Mouse (Mus musculus) midbrain, embryonic 15.5 days (tissue): ENCODE results near the gene Gm10642. TPM values are rescaled to one million over a fixed set of nuclear protein-coding genes. Genes with fewer than 3 reads are reported as not detected.

Source experiments
- ATAC-seq: fragments of 200-750 bp; cut with Nextera tagmentation; replicated peaks from 2 replicates; pipeline ENCODE4 v1.8.0; 2017; ENCODE audit warnings: moderate TSS enrichment
- H3K27ac ChIP-seq: fragments of 300-500 bp; sonication (generic); 2 replicates; pipeline ENCODE4 v1.5.1; 2015; ENCODE audit warnings: mild to moderate bottlenecking, inconsistent platforms
- H3K27me3 ChIP-seq: fragments of 300-500 bp; sonication (generic); replicated peaks from 2 replicates; pipeline ENCODE4 v1.6.1; 2015; ENCODE audit warnings: inconsistent platforms
- H3K36me3 ChIP-seq: fragments of 300-500 bp; sonication (generic); replicated peaks from 2 replicates; pipeline ENCODE4 v1.6.1; 2015; ENCODE audit warnings: inconsistent platforms
- H3K4me1 ChIP-seq: fragments of 300-500 bp; sonication (generic); 2 replicates; pipeline ENCODE4 v1.6.1; 2015; ENCODE audit warnings: inconsistent platforms
- H3K4me2 ChIP-seq: fragments of 300-500 bp; sonication (generic); 2 replicates; pipeline ENCODE4 v1.6.1; 2015; ENCODE audit warnings: inconsistent platforms, mild to moderate bottlenecking, moderate library complexity
- H3K4me3 ChIP-seq: fragments of 300-500 bp; sonication (generic); 2 replicates; pipeline ENCODE4 v1.5.1; 2015; ENCODE audit warnings: mild to moderate bottlenecking, inconsistent platforms
- H3K9ac ChIP-seq: fragments of 300-500 bp; sonication (generic); 2 replicates; pipeline ENCODE4 v1.6.1; 2015; ENCODE audit warnings: mild to moderate bottlenecking, inconsistent platforms
- H3K9me3 ChIP-seq: fragments of 300-500 bp; sonication (generic); 2 replicates; pipeline ENCODE4 v1.6.1; 2016; ENCODE audit warnings: inconsistent platforms
- WGBS: fragments of 180-500 bp; shearing (Covaris S2); methylation state at CpG from one replicate; pipeline ENCODE4 v1.1.7; 2015; ENCODE audit warnings: mixed read lengths; 5-methylcytosine and 5-hydroxymethylcytosine counted together
- polyA plus RNA-seq: library from polyadenylated mRNA; unstranded; fragments of >200 nt; fragmentation: Nextera tagmentation; extraction: Ambion mirVana; gene quantifications from 2 replicates; pipeline ENCODE4 v1.2.1, GENCODE M21; 2015

Gm10642 gene
- polyA plus RNA-seq, 1 experiment from 2014 or later, result 0.19 TPM

DNA sequence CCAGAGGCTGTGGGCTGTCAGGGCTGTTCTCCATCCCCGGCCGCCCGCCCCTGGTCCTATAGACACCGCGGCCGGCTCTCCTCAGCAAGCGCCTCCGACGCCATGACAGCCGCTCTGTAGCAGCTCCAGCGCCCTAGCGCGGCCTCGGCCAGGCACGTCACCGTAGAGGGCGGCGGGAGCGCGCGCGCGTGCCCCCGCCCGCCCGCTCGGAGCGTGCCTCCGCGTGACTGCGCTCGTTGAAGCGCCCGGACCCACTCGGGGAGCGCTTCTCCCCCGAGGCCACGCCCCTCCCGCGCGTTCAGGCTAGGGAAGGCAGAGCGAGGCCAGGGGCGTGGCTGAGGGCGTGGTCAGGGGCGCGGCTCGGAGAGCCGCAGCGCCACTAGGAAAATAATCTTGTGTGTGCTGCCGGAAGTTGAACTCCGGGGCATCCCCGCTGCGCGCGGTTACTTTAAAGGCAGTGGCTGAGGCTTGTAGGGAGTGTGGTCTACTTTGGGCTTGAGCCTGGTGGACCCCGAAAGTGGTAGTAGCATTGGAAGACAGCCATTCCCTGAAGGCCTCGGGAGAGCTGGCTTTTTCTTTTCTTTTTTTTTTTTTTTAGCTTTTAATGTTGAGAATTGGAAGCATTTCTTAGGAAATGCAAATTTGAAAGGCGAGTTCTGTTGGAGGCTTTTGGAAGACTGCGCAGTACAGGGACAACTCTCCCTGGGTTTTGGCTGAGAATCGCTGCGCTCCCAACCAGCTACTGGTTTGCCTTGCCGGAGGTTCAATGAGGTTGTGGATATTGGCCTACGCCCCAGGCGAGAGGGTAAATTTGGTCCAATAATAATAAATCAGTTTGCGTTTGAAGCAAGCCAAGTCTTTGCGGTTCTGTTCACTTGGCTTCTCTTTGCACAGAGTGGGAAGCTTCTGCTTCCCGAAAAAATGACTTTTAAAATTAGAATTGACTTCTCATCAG, 1.2 kb downstream of the Gm10642 start, which contains the start of gene Mindy2:
Gene Mindy2, minus strand, starts transcription at position 162 of the 955 bp plus-strand sequence.
- peak within 1 kb of the TSS; percentile 66 for H3K4me2 ChIP-seq
- H3K9me3 ChIP-seq, result no peaks in the 10 kb centered on the region
- H3K27me3 ChIP-seq, result no peaks in the 10 kb centered on the region
- peak within 1 kb of the TSS; percentile 98 for H3K27ac ChIP-seq
- H3K4me1 ChIP-seq, result peaks cover 32% of the 10 kb centered on the region
- H3K9ac ChIP-seq, result peak within 1 kb of the TSS; percentile 82
- WGBS, result 2% methylated on average over 67 of the region's 67 CpGs
- peak within 1 kb of the TSS; percentile 78 for H3K4me3 ChIP-seq
- peak; percentile 97 for ATAC-seq
- H3K36me3 ChIP-seq, result no peaks in the 10 kb centered on the region

GRCm38 (mm10) chr9:70658266-70658665, 2.2 kb downstream of the Gm10642 start:
- no peaks in the 10 kb centered on the region for H3K9me3 ChIP-seq
- no peak overlapping the region for H3K27ac ChIP-seq
- H3K27me3 ChIP-seq, result no peaks in the 10 kb centered on the region
- H3K4me2 ChIP-seq, result no peak overlapping the region
- peaks cover 24% of the 10 kb centered on the region for H3K4me1 ChIP-seq
- H3K4me3 ChIP-seq, result no peak overlapping the region
- ATAC-seq, result no peak
- H3K9ac ChIP-seq, result no peak overlapping the region
- 63% methylated on average over 2 of the region's 2 CpGs for WGBS
- no peaks in the 10 kb centered on the region for H3K36me3 ChIP-seq

DNA sequence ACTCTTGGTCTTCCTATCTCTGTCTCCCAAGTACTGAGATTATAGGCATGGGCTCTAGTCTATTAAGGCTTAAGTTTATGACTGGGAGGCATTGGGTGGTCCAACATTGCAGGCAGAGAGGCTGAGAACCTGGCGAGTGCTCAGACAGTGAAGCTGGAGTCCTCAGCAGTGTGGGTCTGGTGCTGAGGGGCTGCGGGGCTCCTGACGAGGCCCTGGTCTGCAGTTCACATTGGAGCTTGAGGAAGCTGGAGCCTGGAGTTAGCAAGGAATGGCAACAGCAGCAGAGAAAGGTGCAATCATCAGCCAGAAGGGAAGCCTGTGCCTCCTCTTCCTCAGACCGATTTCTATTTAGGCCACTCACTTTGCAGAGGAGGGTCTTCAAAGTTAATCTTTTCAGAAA, 8.8 kb downstream of the Gm10642 start:
- H3K9me3 ChIP-seq, result no peaks in the 10 kb centered on the region
- no peak overlapping the region for H3K4me2 ChIP-seq
- no peak overlapping the region for H3K4me3 ChIP-seq
- no peaks in the 10 kb centered on the region for H3K27me3 ChIP-seq
- no peaks in the 10 kb centered on the region for H3K36me3 ChIP-seq
- ATAC-seq, result no peak
- no peak overlapping the region for H3K9ac ChIP-seq
- H3K27ac ChIP-seq, result no peak overlapping the region
- no peaks in the 10 kb centered on the region for H3K4me1 ChIP-seq
- 90% methylated on average over 4 of the region's 4 CpGs for WGBS

DNA sequence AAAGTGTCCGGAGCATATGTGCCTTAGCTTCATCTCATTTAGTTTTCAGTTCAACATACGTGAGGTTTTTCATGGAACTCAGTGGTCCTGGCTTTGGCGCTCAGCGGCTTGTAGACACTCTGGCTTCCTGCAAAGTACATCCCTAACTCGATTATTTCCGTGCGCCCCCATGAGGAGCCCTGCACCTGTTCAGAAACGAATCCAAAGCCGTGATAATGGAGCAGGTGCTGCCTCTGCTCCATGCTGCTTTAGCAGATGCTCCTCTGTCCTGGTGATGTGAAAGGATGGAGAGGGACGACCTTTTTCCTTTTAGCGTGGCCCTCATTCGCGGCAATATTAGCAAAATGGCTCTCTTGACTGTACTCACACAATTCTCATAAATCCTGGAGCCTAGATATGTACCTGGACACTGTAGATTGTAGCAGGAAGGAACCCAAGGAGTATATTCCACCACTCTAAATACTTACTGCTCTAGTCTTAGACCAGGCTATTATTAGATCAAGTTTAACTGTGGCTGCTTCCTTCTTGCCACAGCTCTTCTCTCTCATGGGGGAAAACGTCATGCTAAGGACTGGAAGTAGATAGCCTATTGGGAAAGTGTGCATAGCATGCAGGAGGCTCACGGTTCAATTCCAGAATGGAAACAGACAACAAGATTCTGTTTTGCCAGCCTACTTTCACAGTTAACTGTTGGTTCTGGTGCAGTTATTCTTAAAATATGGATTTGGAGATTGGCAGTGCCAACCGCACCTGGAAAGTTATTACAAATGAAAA, 9.5 kb downstream of the Gm10642 start:
- 71% methylated on average over 16 of the region's 16 CpGs for WGBS
- Histone ChIP-seq H3K4me3 (no peak overlapping the region), H3K9ac (no peak overlapping the region), H3K36me3 (no peaks in the 10 kb centered on the region), H3K4me1 (no peaks in the 10 kb centered on the region), H3K9me3 (no peaks in the 10 kb centered on the region), H3K27me3 (no peaks in the 10 kb centered on the region), H3K4me2 (no peak overlapping the region), H3K27ac (no peak overlapping the region)
- ATAC-seq, result no peak

- no peaks in the 10 kb centered on the region for H3K36me3 ChIP-seq
- H3K9me3 ChIP-seq, result no peaks in the 10 kb centered on the region
- ATAC-seq, result no peak
- no peaks in the 10 kb centered on the region for H3K4me1 ChIP-seq
- no peak overlapping the region for H3K4me3 ChIP-seq
- 74% methylated on average over 7 of the region's 7 CpGs for WGBS
- H3K27ac ChIP-seq, result no peak overlapping the region
- no peaks in the 10 kb centered on the region for H3K27me3 ChIP-seq
- H3K9ac ChIP-seq, result no peak overlapping the region
- H3K4me2 ChIP-seq, result no peak overlapping the region
Measured at GRCm38 (mm10) chr9:70666811-70667210, 10.8 kb downstream of the Gm10642 start.

- Histone ChIP-seq H3K4me2 (no peak overlapping the region), H3K9me3 (no peaks in the 10 kb centered on the region), H3K27me3 (no peaks in the 10 kb centered on the region), H3K36me3 (no peaks in the 10 kb centered on the region), H3K27ac (no peak overlapping the region), H3K4me1 (no peaks in the 10 kb centered on the region), H3K9ac (no peak overlapping the region), H3K4me3 (no peak overlapping the region)
- no peak for ATAC-seq
Measured at GRCm38 (mm10) chr9:70668048-70668447, 12.0 kb downstream of the Gm10642 start.

DNA sequence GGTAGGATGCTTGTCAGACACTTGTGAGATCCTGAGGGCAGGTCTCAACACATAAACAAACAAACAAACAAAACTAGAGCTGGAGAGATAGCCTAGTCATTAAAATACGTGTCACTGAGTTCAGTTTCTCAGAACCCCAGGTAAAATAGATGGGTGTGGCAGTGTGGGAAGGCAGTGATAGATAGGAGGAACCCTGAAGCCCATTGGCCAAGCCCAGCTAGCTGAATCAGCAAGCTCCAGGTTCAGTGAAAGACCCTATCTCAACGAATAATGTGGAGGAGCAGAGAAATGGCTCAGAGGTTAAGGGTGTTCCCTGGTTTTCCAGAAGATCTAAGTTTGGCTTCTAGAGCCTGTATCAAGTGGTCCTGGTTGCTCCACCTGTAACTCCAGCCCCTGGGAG, 13.1 kb downstream of the Gm10642 start:
- H3K9ac ChIP-seq, result no peak overlapping the region
- no peak for ATAC-seq
- H3K27ac ChIP-seq, result no peak overlapping the region
- H3K4me1 ChIP-seq, result no peaks in the 10 kb centered on the region
- WGBS, result 69% methylated on average over 2 of the region's 2 CpGs
- H3K9me3 ChIP-seq, result no peaks in the 10 kb centered on the region
- H3K4me2 ChIP-seq, result no peak overlapping the region
- no peaks in the 10 kb centered on the region for H3K36me3 ChIP-seq
- no peak overlapping the region for H3K4me3 ChIP-seq
- H3K27me3 ChIP-seq, result no peaks in the 10 kb centered on the region

- no peak for ATAC-seq
- H3K9me3 ChIP-seq, result no peaks in the 10 kb centered on the region
- no peak overlapping the region for H3K4me3 ChIP-seq
- no peak overlapping the region for H3K27ac ChIP-seq
- no peak overlapping the region for H3K9ac ChIP-seq
- no peak overlapping the region for H3K4me2 ChIP-seq
- no peaks in the 10 kb centered on the region for H3K27me3 ChIP-seq
- H3K36me3 ChIP-seq, result no peaks in the 10 kb centered on the region
- no peaks in the 10 kb centered on the region for H3K4me1 ChIP-seq
- 88% methylated on average over 6 of the region's 6 CpGs for WGBS
Measured at GRCm38 (mm10) chr9:70670381-70670780, 14.3 kb downstream of the Gm10642 start.

DNA sequence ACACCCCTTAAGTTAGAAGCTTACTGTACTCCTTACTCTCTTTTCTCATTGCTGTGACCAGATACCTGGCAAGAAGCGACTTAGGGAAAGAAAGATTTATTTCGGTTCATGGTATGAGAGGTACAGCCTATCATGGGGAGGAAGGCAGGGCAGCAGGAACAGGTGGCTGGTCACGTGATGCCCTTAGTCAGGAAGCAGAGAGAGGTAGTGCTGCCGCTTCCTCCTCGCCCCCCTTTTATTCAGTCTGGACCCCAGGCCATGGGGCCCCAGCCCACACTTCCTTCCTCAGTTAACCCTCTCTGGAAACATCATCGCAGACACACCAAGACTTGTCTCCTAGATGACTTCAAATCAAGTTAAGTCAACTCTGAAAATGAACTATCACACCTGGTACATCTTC, 15.2 kb downstream of the Gm10642 start:
- no peaks in the 10 kb centered on the region for H3K36me3 ChIP-seq
- no peak for ATAC-seq
- no peak overlapping the region for H3K4me3 ChIP-seq
- no peak overlapping the region for H3K9ac ChIP-seq
- H3K9me3 ChIP-seq, result no peaks in the 10 kb centered on the region
- H3K4me2 ChIP-seq, result no peak overlapping the region
- WGBS, result 72% methylated on average over 6 of the region's 6 CpGs
- H3K4me1 ChIP-seq, result no peaks in the 10 kb centered on the region
- no peak overlapping the region for H3K27ac ChIP-seq
- H3K27me3 ChIP-seq, result no peaks in the 10 kb centered on the region

- WGBS, result 52% methylated on average over 10 of the region's 10 CpGs
Measured at GRCm38 (mm10) chr9:70671772-70672579, 15.9 kb downstream of the Gm10642 start.

DNA sequence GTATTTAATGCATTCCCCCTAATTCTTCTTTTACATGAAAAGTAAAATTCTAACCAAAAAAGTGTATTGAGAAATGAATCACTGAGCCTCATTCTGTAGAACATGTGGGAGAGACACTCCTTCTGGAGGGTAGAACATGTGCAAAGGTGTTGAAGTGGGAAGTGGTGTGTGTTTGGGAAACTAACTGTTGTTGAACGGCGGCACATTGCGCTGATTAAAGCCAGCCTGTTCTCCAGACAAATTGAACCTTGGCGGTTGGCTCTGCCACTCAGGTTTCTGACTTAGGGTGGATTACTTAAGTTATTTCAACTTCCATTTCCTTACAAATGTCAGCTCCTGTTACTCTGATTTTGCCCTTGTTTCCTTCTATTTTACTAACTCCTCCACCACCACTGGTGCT, 17.6 kb downstream of the Gm10642 start:
- H3K4me3 ChIP-seq, result no peak overlapping the region
- H3K27ac ChIP-seq, result no peak overlapping the region
- no peak overlapping the region for H3K4me2 ChIP-seq
- H3K9ac ChIP-seq, result no peak overlapping the region
- H3K4me1 ChIP-seq, result no peaks in the 10 kb centered on the region
- no peaks in the 10 kb centered on the region for H3K27me3 ChIP-seq
- WGBS, result 95% methylated on average over 4 of the region's 4 CpGs
- H3K9me3 ChIP-seq, result no peaks in the 10 kb centered on the region
- H3K36me3 ChIP-seq, result no peaks in the 10 kb centered on the region
- ATAC-seq, result no peak

More at GRCm38 (mm10) chr9:70671772-70672579, 15.9 kb downstream of the Gm10642 start:
- H3K4me1 ChIP-seq, result no peaks in the 10 kb centered on the region
- no peak overlapping the region for H3K9ac ChIP-seq
- no peak overlapping the region for H3K4me2 ChIP-seq
- H3K27me3 ChIP-seq, result no peaks in the 10 kb centered on the region
- H3K27ac ChIP-seq, result no peak overlapping the region
- H3K9me3 ChIP-seq, result no peaks in the 10 kb centered on the region
- no peak overlapping the region for H3K4me3 ChIP-seq
- no peaks in the 10 kb centered on the region for H3K36me3 ChIP-seq
- no peak for ATAC-seq

DNA sequence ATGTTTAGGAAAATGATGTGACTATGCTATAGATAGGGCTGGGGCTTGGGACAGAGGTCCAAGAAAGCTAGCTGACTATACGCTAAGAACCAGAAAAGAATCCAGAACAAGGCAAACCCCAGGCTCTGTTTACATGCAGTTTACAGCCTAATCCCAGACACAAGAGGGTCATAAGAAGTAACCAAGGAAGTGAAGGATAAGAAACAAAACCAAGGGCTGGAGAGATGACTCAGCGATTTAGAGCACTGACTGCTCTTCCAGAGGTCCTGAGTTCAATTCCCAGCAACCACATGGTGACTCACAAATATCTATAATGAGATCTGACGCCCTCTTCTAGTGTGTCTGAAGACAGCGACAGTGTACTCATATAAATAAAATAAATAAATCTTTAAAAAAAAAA, 19.1 kb downstream of the Gm10642 start:
- H3K4me3 ChIP-seq, result no peak overlapping the region
- H3K9me3 ChIP-seq, result no peaks in the 10 kb centered on the region
- no peak overlapping the region for H3K27ac ChIP-seq
- H3K4me1 ChIP-seq, result peaks cover 4% of the 10 kb centered on the region
- no peak overlapping the region for H3K9ac ChIP-seq
- H3K36me3 ChIP-seq, result no peaks in the 10 kb centered on the region
- 78% methylated on average over 4 of the region's 4 CpGs for WGBS
- no peak for ATAC-seq
- H3K27me3 ChIP-seq, result no peaks in the 10 kb centered on the region
- H3K4me2 ChIP-seq, result no peak overlapping the region
